In genomic region chr11:68967337-68968282, GRCm38 (mm10) we compare ENCODE assay signal across 8 mouse cellular contexts. TPM values are rescaled to one million over a fixed set of nuclear protein-coding genes. Genes with fewer than 3 reads are reported as not detected.
DNase-seq lines count a peak whose midpoint lies in the region; ATAC-seq and TF ChIP-seq lines count a peak whose summit lies in the region.

TSS of gene Slc25a35 (plus strand) at chr11:68968131.

- TF ChIP-seq CTCF in lung, adult 2 months (IDR thresholded peaks at IDR 0.05; ENCODE audit: insufficient read depth, low read length) = no peak

- DNase-seq in ES-E14 (ENCODE audit: low read depth, low spot score) = peak; percentile 83
- DNase-seq in cerebellum, adult 11-12 months = peak; percentile 93
- peak; percentile 90 for DNase-seq in heart, postnatal 25 days (ENCODE audit: low spot score)
- peak; percentile 88 to 94 for DNase-seq in layer of hippocampus, adult 18-20 months (ENCODE audit: low spot score in 2 of 2)
- DNase-seq in lung, adult 2 months = peak; percentile 94
- peak; percentile 86 to 87 for DNase-seq in thymus, adult 18-20 months

- peak within 1 kb of the TSS; percentile 69 to 73 for H3K4me3 ChIP-seq in ES-E14 (ENCODE audit: insufficient read depth in 1 of 2, low read depth in 1 of 2, low read length in 2 of 2, poor library complexity in 1 of 2, severe bottlenecking in 1 of 2)
- H3K4me3 ChIP-seq in forebrain, embryonic 15.5 days = peak within 1 kb of the TSS; percentile 53
- H3K4me3 ChIP-seq in lung, adult 2 months (replicated peaks; ENCODE audit: extremely low read depth, low read depth, low read length) = peak within 1 kb of the TSS; percentile 66

- peaks cover 4 to 15% of the 10 kb centered on the region in 2 experiments; a peak in 3 of 4 replicates for H3K4me1 ChIP-seq in ES-E14 (ENCODE audit: control insufficient read depth in 2 of 2, insufficient read depth in 2 of 2, low read length in 2 of 2, poor library complexity in 1 of 2)
- H3K4me1 ChIP-seq in forebrain, embryonic 15.5 days = peaks cover 13% of the 10 kb centered on the region
- H3K4me1 ChIP-seq in lung, adult 2 months (ENCODE audit: control insufficient read depth, insufficient read depth, low read length) = peaks cover 14% of the 10 kb centered on the region

- peak within 1 kb of the TSS; percentile 91 for H3K4me2 ChIP-seq in forebrain, embryonic 15.5 days (replicated peaks)

- no peaks in the 10 kb centered on the region for H3K9me3 ChIP-seq in ES-E14 (ENCODE audit: control insufficient read depth, insufficient read depth, low read depth, low read length)
- no peaks in the 10 kb centered on the region for H3K9me3 ChIP-seq in forebrain, embryonic 15.5 days

- peak; percentile 43; the same call in 1 of the 2 replicates for TF ChIP-seq POLR2A in lung, adult 2 months (IDR thresholded peaks at IDR 0.05; ENCODE audit: borderline replicate concordance, extremely low read depth, low read depth, low read length)

- in situ Hi-C loops in ES-E14 (cut with MboI; ENCODE audit: low sequenced_read_pairs in 2 of 2, unreplicated experiment in 2 of 2) = no loop called here

- no peak within 1 kb of the TSS for H3K27ac ChIP-seq in ES-E14 (ENCODE audit: insufficient read depth, low read depth, low read length, poor library complexity, severe bottlenecking)
- H3K27ac ChIP-seq in forebrain, embryonic 15.5 days (replicated peaks) = peak within 1 kb of the TSS; percentile 55

- intact Hi-C loops in heart, postnatal 25 days (cut with DNase I) = loop anchor here (5.0 kb wide), 2 partner anchors 65 to 70 kb away; partner anchors contain the start of gene Rpl26

- no peaks in the 10 kb centered on the region for H3K27me3 ChIP-seq in forebrain, embryonic 15.5 days

- H3K9ac ChIP-seq in ES-E14 (ENCODE audit: insufficient read depth, low read depth, low read length, poor library complexity, severe bottlenecking) = peak within 1 kb of the TSS; percentile 48; the same call in 1 of the 2 replicates
- H3K9ac ChIP-seq in forebrain, embryonic 15.5 days (replicated peaks) = peak within 1 kb of the TSS; percentile 64

- H3K36me3 ChIP-seq in ES-E14 (ENCODE audit: control insufficient read depth, insufficient read depth, low read length, poor library complexity, severe bottlenecking) = 0 out of 2 replicates have a peak, but pooled peaks cover 6% of the 10 kb centered on the region
- no peaks in the 10 kb centered on the region for H3K36me3 ChIP-seq in forebrain, embryonic 15.5 days

- under 1% methylated on average over 50 of the region's 50 CpGs for WGBS in forebrain, embryonic 15.5 days
- WGBS in lung, adult 2 months = under 1% methylated on average over 50 of the region's 50 CpGs

- ATAC-seq in forebrain, embryonic 15.5 days (replicated peaks) = peak; percentile 95
- ATAC-seq in neutrophil, adult 5-6 weeks (ENCODE audit: extremely low read depth, insufficient number of reproducible peaks, low FRiP score, poor library complexity, severe bottlenecking) = peak; percentile 82

TF ChIP-seq in ES-E14, 5 proteins besides CTCF, POLR2A, EP300 and RAD21:
- TF ChIP-seq ZNF384 (IDR thresholded peaks at IDR 0.05; ENCODE audit: low read depth, low read length) (peak; percentile 55; the same call in 1 of the 2 replicates), ZC3H11A (IDR thresholded peaks at IDR 0.05; ENCODE audit: borderline replicate concordance, low read depth, low read length) (no peak)

RNA-seq across cellular contexts. Expression of gene Slc25a35, which starts in this region (rescaled TPM):
- total RNA-seq in ES-E14 (2012; rRNA removed) = 2.7 and 3.3 TPM in 2 replicates
- 1.5 and 1.7 TPM in 2 replicates for polyA plus RNA-seq in forebrain, embryonic 15.5 days (2015; fragmentation: Nextera tagmentation; extraction: Ambion mirVana)
- total RNA-seq in heart, postnatal 25 days (2021) = 1 to 10 TPM; 6.4 to 7.4 TPM
- 1 to 10 TPM; 4.2 to 5.3 TPM for total RNA-seq in layer of hippocampus, adult 18-20 months (2021)
- 34.0 and 40.4 TPM in 2 replicates for polyA plus RNA-seq in lung, adult 2 months (2012; rRNA removed)
- 1.7 and 4.7 TPM in 2 replicates for total RNA-seq in neutrophil, adult 5-6 weeks (2017)

Comparison
In these comparisons a context has a peak if more than half of its experiments do, and no peak if none do; other contexts are left out.
1. RNA of gene Slc25a35 (polyA plus RNA-seq): 34.0 to 40.4 TPM in lung, adult 2 months; 1.5 to 1.7 TPM in forebrain, embryonic 15.5 days; every median in the first group is over 10 times any median in the second.
2. Peak in every context shown above with its lines, with median percentiles within 50 percentile points of each other: DNase-seq and H3K4me3 ChIP-seq.